Mouse (Mus musculus) A20 (cell line): ENCODE data around the gene Tbc1d7.
A peak's percentile ranks its signal among the peaks of the same experiment; 100 is the strongest.

Experiments used
- DNase-seq: peaks from one replicate; pipeline ENCODE4 v3.0.0-alpha.2; 2011; ENCODE audit warnings: low read depth, low spot score

Tbc1d7 gene

GRCm38 (mm10) chr13:43134468-43134867 is 36.8 kb downstream of the Tbc1d7 start:
- no peak for DNase-seq

DNA sequence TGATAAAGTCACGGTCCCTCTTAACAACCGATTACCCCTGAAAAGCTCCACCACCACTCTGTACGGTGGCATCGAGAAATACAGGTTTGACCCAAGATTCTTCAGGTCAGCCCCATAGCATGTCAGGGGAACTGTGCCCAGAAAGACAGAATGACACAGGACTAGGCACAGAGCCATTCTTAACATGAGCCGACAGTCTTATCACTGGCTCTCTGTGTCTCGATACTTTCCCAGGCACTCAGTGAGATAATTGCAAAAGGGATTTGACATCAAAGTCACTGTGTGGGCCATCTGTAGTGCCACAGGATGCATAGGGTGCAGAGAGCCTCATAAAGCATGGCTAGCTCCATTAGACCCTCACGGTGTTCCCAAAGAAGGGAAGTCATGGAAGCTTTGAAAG is 37.9 kb downstream of the Tbc1d7 start:
- DNase-seq: no peak

- DNase-seq: no peak
Measured at GRCm38 (mm10) chr13:43132859-43133258, 38.4 kb downstream of the Tbc1d7 start.

- no peak for DNase-seq
Measured at GRCm38 (mm10) chr13:43131741-43132191, 39.5 kb downstream of the Tbc1d7 start.

GRCm38 (mm10) chr13:43130161-43130560 is 41.1 kb downstream of the Tbc1d7 start:
- no peak for DNase-seq

GRCm38 (mm10) chr13:43124683-43125074 is 46.6 kb downstream of the Tbc1d7 start:
- no peak for DNase-seq

- no peak for DNase-seq
Measured at GRCm38 (mm10) chr13:43123895-43124682, 47.2 kb downstream of the Tbc1d7 start.

DNA sequence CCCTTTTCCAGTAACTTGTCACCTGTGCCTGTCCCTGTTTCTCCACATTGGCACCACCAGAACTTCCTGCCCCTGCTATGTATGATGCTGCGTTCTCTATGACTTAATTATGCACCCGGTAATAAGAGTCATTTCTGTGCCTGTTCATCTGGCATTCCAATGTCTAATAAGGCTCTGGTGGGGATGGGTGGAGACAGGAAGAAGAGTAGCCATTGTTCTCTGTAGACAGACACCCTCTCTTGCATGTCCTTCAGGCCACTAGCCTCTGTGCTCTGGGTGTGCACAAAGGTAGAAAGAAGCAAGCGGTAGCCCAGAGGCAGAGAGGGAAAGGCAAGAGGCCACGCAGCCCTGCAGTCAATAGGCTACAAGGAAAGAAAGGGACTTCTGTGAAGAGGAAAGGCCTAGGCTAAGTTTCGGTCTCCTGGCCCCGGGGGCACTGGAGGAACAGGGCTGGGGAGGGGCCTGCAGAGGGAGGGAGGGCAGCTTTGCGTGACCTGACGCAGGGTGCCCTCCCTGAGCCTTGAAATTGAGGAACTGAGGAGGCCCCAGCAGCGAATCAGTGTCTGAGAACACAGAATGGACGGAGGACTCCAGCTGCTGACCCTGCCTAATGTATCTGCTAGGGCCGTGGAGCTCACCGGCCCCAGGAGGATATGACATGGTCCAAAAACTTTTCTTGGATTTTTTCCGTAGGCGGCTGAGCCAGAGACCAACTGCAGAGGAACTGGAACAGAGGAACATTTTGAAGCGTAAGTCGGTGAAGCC is 48.8 kb downstream of the Tbc1d7 start:
- DNase-seq: peak; percentile 77

- no peak for DNase-seq
Measured at GRCm38 (mm10) chr13:43113141-43113540, 58.2 kb downstream of the Tbc1d7 start.

GRCm38 (mm10) chr13:43112707-43113106 is 58.6 kb downstream of the Tbc1d7 start:
- no peak for DNase-seq

DNA sequence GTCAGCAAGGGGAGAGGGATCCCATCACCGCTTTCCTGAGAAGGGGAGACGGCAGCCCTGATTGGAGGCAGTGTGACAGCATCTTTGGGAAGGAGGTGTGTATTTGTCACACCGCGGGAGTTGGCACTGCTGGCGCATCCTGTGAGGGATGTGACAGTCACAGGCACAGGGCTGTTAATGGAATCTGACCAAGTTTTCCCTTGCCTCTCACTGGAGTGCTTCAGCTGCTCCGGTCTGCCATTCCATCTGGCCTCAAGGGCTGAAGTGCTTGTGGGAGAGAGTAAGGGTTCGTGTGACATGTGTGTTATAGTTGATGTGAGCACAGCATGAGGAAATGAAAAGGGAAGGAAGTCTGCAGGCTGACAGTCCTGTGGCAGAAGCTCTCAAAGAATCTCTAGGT is 59.0 kb downstream of the Tbc1d7 start:
- DNase-seq: no peak

DNA sequence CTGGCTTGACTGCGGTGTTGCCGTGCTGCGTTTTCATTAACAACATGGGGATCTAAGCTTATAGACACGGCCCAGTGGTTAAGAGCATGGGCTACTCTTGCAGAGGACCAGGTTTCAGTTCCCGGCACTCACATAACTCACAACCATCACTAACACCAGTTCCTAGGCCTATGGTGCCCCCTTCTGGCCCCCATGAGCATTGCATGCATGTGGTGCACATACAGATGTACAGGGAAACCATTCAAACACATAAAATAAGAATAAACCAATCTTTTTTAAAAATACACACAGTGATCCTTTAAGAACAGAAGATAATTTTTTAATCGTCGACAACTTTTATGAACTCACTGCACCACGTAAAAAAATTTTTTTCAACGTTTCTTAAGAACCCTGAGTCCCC is 66.8 kb downstream of the Tbc1d7 start:
- DNase-seq: no peak

DNA sequence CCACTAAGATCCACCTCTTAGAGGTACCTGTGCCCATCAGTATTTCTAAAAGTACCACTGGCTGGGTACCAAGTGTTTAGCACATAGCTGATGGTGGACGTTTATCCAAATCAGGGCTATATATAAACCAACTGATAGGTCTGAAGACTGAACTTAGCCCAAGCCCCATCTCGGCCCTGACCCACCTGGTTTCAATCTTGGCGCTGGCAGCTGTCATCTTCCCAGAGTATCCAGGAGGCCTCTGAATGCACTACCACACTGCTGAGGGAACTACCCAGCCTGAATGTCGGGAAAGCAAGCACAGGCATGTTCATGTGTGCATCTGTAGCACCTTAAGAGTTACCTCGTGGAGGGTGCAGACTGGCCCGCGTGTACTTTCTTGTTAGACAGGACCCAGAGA is 68.4 kb downstream of the Tbc1d7 start:
- DNase-seq: no peak
